Mouse (Mus musculus) testis, adult 2 months (tissue): ENCODE results near the gene Hesx1. TPM values are rescaled to one million over a fixed set of nuclear protein-coding genes. Genes with fewer than 3 reads are reported as not detected.

ENCODE experiments used
- H3K27ac ChIP-seq: fragments of 200-500 bp; 2 replicates; pipeline ENCODE4 v1.5.1; 2012; ENCODE audit warnings: low read depth, low read length; ENCODE audit not compliant: control insufficient read depth, insufficient read depth
- H3K27me3 ChIP-seq: fragments of 200-500 bp; 2 replicates; pipeline ENCODE4 v1.6.1; 2012; ENCODE audit warnings: mild to moderate bottlenecking, low read length, moderate library complexity; ENCODE audit not compliant: control insufficient read depth, insufficient read depth
- H3K36me3 ChIP-seq: fragments of 200-500 bp; 2 replicates; pipeline ENCODE4 v1.6.1; 2012; ENCODE audit warnings: mild to moderate bottlenecking, low read length; ENCODE audit not compliant: control insufficient read depth, insufficient read depth
- H3K4me1 ChIP-seq: fragments of 200-500 bp; 2 replicates; pipeline ENCODE4 v1.6.1; 2012; ENCODE audit warnings: low read length; ENCODE audit not compliant: control insufficient read depth, insufficient read depth
- H3K4me3 ChIP-seq: fragments of 200-500 bp; 2 replicates; pipeline ENCODE4 v1.5.1; 2012; ENCODE audit warnings: low read depth, mild to moderate bottlenecking, low read length, moderate library complexity, mixed read lengths; ENCODE audit not compliant: control insufficient read depth
- CTCF ChIP-seq: fragments of 200-500 bp; IDR thresholded peaks from 2 replicates; pipeline ENCODE4 v1.5.1; 2012; ENCODE audit warnings: low read depth, mild to moderate bottlenecking, inconsistent platforms, low read length, moderate library complexity; ENCODE audit not compliant: control insufficient read depth, insufficient read depth, insufficient replicate concordance
- POLR2A ChIP-seq: fragments of 200-500 bp; IDR thresholded peaks from 2 replicates; pipeline ENCODE4 v1.6.1; 2012; ENCODE audit warnings: low read depth, mild to moderate bottlenecking, inconsistent platforms, low read length, moderate library complexity; ENCODE audit not compliant: control insufficient read depth
- polyA plus RNA-seq: library from polyadenylated mRNA; depleted of rRNA; stranded (reverse); fragments of >200 nt; gene quantifications from 2 replicates; pipeline ENCODE4 v1.2.3, GENCODE M21; 2012

The Hesx1 gene
- polyA plus RNA-seq, 1 experiment = not detected

DNA sequence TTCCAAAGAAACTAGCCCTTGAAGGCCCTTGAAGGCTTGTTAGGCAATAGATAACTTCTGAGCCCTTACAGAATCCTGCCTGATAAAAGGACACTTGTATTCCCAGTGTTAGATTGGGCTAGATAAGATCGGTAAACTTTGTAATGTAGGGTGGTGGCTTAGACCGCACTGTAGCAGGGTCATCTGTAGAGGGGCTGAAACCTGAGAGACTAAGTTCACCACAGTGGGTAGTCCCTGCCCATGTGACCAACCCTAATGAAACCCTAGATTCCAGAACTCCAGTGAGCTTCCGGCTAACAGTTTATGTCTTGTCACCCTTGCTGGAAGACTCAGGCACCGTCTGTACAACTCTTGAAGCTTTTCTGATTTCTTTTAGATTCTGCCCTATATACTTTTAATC is 19.4 kb downstream of the Hesx1 start:
- TF ChIP-seq CTCF = no peak
- no peak for TF ChIP-seq POLR2A
- H3K27ac ChIP-seq = no peak overlapping the region

DNA sequence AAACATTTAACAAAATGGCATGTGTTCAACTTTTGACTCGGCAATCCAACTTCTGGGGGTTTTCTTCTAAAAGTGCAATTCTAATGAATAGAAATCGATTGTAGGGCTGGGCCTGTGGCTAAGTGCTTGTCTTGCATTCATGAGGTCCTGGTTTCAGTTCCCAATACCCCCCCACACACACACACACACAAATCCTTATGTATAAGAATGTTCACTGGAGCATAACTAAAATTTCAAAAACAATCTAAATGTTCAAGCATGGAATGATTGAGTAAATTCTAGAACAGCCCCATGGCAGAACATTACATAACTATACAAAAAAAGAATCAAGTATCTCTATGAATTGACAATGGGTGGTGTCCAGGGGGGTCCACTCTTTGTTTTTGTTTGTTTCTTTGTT is 23.7 kb downstream of the Hesx1 start:
- Histone ChIP-seq H3K27ac (no peak overlapping the region), H3K4me1 (peaks cover 2% of the 10 kb centered on the region), H3K4me3 (no peak overlapping the region), H3K36me3 (no peaks in the 10 kb centered on the region), H3K27me3 (no peaks in the 10 kb centered on the region)
- no peak for TF ChIP-seq POLR2A
- TF ChIP-seq CTCF = no peak

More for the DNA sequence above, 19.4 kb downstream of the Hesx1 start:
- no peaks in the 10 kb centered on the region for H3K27me3 ChIP-seq
- H3K4me3 ChIP-seq = no peak overlapping the region
- no peaks in the 10 kb centered on the region for H3K4me1 ChIP-seq
- H3K36me3 ChIP-seq = no peaks in the 10 kb centered on the region

DNA sequence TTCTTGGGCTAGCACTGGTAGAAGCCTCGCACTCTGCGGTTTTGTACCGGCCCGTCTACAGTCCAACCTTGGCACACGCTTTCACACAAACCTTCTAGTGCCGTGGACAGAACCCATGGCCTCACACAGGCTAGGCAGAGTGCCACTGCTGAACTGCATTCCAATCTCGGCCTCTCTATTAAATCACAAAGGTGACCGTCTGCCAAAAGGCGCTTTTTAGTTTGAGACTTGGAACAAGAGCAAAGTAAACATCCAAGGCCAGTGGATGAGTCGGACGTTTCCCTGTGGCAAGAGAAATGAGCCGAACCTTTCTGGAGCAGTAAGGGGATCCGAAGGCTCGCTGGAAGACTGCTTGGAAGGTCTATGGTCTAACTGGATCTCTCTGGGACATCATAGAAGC is 25.6 kb downstream of the Hesx1 start:
- no peak overlapping the region for H3K4me3 ChIP-seq
- H3K27me3 ChIP-seq = no peaks in the 10 kb centered on the region
- H3K36me3 ChIP-seq = no peaks in the 10 kb centered on the region
- peaks cover 2% of the 10 kb centered on the region for H3K4me1 ChIP-seq
- no peak overlapping the region for H3K27ac ChIP-seq
- TF ChIP-seq POLR2A (no peak), CTCF (no peak)

DNA sequence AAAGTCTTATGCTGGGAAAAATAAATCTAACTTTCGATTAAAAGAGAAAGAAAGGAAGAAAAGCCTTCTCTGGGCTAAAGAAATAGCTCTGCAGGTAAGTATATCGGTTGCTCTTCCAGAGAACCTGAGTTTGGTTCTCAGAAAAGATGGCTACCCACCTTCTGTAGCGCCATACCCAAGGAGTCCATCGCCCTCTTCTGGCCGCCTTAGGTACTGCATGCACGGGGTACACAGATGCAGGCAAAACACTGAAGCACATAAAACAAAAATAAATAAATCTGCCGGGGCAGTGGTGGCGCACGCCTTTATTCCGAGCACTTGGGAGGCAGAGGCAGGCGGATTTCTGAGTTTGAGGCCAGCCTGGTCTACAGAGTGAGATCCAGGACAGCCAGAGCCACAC is 28.7 kb downstream of the Hesx1 start:
- no peak overlapping the region for H3K27ac ChIP-seq
- H3K27me3 ChIP-seq = no peaks in the 10 kb centered on the region
- peaks cover 2% of the 10 kb centered on the region for H3K4me1 ChIP-seq
- H3K36me3 ChIP-seq = no peaks in the 10 kb centered on the region
- H3K4me3 ChIP-seq = no peak overlapping the region
- TF ChIP-seq POLR2A = no peak
- peak; percentile 96 for TF ChIP-seq CTCF

DNA sequence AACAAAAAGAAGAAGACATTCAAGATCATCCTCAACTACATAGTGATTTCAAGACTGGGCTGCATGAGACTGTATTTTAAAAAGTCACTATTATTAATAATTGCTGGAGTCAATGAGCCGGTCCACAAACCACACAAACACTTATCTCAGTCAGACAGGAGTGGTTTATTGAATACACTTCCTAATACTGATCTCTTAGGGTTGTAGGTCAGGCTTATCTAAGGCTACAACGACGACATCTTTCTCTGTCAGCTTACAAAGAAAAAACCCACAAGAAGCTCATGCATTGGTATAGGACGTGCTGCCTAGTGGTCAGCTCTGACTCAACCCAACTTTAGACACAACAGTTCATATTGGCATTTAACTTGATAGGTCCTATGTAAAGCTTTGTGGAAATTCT is 30.4 kb downstream of the Hesx1 start:
- no peak overlapping the region for H3K27ac ChIP-seq
- H3K4me1 ChIP-seq = peaks cover 2% of the 10 kb centered on the region
- H3K4me3 ChIP-seq = no peak overlapping the region
- TF ChIP-seq CTCF = no peak
- TF ChIP-seq POLR2A = no peak
- no peaks in the 10 kb centered on the region for H3K27me3 ChIP-seq
- no peaks in the 10 kb centered on the region for H3K36me3 ChIP-seq

DNA sequence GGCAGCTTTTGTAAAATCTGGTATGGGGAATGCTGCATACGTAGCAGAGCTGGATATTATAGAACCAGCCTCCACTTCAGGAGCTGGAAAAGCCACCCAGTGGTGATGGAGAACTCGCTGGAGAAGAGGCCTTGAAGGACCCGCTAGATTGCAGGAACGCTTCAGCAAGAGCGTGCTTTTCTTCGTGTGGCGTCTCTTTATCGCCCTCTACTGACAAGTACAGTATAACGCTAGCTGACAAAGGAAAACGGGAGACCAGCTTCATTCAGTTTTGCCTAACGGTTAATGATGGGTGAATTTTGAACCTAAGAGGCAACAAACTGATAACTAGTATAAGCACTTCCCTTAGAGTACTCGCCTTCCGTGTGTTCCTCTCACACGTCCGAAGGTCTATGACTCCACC is 35.6 kb downstream of the Hesx1 start:
- H3K27me3 ChIP-seq = no peaks in the 10 kb centered on the region
- H3K36me3 ChIP-seq = no peaks in the 10 kb centered on the region
- H3K27ac ChIP-seq = no peak overlapping the region
- no peaks in the 10 kb centered on the region for H3K4me1 ChIP-seq
- TF ChIP-seq CTCF (peak; percentile 44; the same call in 1 of the 2 replicates), POLR2A (no peak)
- H3K4me3 ChIP-seq = no peak overlapping the region

DNA sequence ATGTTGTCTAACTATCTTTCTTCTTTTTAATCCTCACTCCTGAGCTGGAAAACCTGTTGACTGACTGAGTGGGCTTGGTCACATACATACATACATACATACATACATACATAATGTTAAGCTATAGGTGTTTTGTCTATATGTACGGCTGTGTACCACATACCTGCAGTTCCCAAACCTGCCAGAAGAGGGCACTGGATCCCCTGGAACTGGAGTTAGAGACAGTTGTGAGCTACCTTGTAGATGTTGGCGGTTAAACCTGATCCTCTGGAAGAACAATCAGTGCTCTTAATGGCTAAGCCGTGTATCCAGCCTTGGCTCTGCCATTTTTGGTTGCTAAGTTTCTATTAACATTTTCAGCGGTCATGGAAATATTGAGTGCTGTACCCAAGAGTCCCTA is 36.9 kb downstream of the Hesx1 start:
- no peak overlapping the region for H3K4me3 ChIP-seq
- H3K36me3 ChIP-seq = no peaks in the 10 kb centered on the region
- H3K27ac ChIP-seq = peak overlapping the region; percentile 46; the same call in 1 of the 2 replicates
- TF ChIP-seq POLR2A (no peak), CTCF (peak; percentile 44; the same call in 1 of the 2 replicates)
- no peaks in the 10 kb centered on the region for H3K27me3 ChIP-seq
- no peaks in the 10 kb centered on the region for H3K4me1 ChIP-seq

DNA sequence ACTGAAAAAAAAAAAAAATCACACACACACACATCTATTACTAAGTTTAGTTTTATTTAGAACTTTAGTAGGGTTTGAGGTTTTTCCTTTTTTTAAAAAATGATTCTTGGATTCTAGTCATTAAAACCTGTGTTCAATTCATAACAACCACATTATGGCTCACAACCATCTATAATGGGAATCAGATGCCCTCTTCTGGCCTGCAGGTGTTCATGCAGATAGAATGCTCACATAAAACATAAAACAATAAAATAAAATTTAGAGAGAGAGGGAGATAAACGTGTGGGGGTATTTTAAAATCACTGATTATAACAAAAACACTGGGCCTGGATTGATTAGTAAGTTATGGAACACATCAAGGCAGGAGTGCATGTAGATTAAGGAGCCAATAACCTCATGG is 43.3 kb downstream of the Hesx1 start:
- TF ChIP-seq CTCF = no peak
- TF ChIP-seq POLR2A = no peak
- Histone ChIP-seq H3K27me3 (no peaks in the 10 kb centered on the region; the same call in 1 of the 2 replicates), H3K4me1 (peaks cover 10% of the 10 kb centered on the region), H3K4me3 (no peak overlapping the region), H3K27ac (no peak overlapping the region), H3K36me3 (no peaks in the 10 kb centered on the region)
